Mouse (Mus musculus): Measurements from ENCODE around the gene Selenop. TPM values are rescaled to one million over a fixed set of nuclear protein-coding genes. Genes with fewer than 3 reads are reported as not detected.

The Selenop gene
- polyA plus RNA-seq, 1 experiment: 313 TPM

- Histone ChIP-seq H3K4me3 (replicated peaks; ENCODE audit: insufficient read depth, low read depth, low read length) (no peak overlapping the region), H3K27me3 (ENCODE audit: control insufficient read depth, insufficient read depth, low read length) (no peaks in the 10 kb centered on the region), H3K27ac (ENCODE audit: insufficient read depth, low read length) (no peak overlapping the region), H3K4me1 (ENCODE audit: control insufficient read depth, insufficient read depth, low read length) (no peaks in the 10 kb centered on the region)
- no peak for DNase-seq
- TF ChIP-seq CTCF (IDR thresholded peaks at IDR 0.05; ENCODE audit: borderline replicate concordance, insufficient read depth, low read depth, low read length) (no peak), POLR2A (IDR thresholded peaks at IDR 0.05; ENCODE audit: borderline replicate concordance, insufficient read depth, low read length) (no peak)
- WGBS: 79% methylated on average over 1 of the region's 1 CpGs
Measured at GRCm38 (mm10) chr15:3273191-3273590, 4.8 kb downstream of the Selenop start.

- H3K4me3 ChIP-seq (replicated peaks; ENCODE audit: insufficient read depth, low read depth, low read length): no peak overlapping the region
- no peak for DNase-seq
- H3K27ac ChIP-seq (ENCODE audit: insufficient read depth, low read length): no peak overlapping the region
- WGBS: 97% methylated on average over 2 of the region's 2 CpGs
- TF ChIP-seq CTCF (IDR thresholded peaks at IDR 0.05; ENCODE audit: borderline replicate concordance, insufficient read depth, low read depth, low read length): no peak
- TF ChIP-seq POLR2A (IDR thresholded peaks at IDR 0.05; ENCODE audit: borderline replicate concordance, insufficient read depth, low read length): no peak
- H3K27me3 ChIP-seq (ENCODE audit: control insufficient read depth, insufficient read depth, low read length): no peaks in the 10 kb centered on the region
- H3K4me1 ChIP-seq (ENCODE audit: control insufficient read depth, insufficient read depth, low read length): no peaks in the 10 kb centered on the region
Measured at GRCm38 (mm10) chr15:3277391-3277790, 9.0 kb downstream of the Selenop start.

- TF ChIP-seq POLR2A (IDR thresholded peaks at IDR 0.05; ENCODE audit: borderline replicate concordance, insufficient read depth, low read length) (no peak), CTCF (IDR thresholded peaks at IDR 0.05; ENCODE audit: borderline replicate concordance, insufficient read depth, low read depth, low read length) (no peak)
- no peak overlapping the region for H3K27ac ChIP-seq (ENCODE audit: insufficient read depth, low read length)
Measured at GRCm38 (mm10) chr15:3279242-3279641, 10.9 kb downstream of the Selenop start.

GRCm38 (mm10) chr15:3281216-3281615 lies 12.9 kb downstream of the Selenop start:
- TF ChIP-seq POLR2A (IDR thresholded peaks at IDR 0.05; ENCODE audit: borderline replicate concordance, insufficient read depth, low read length) (no peak), CTCF (IDR thresholded peaks at IDR 0.05; ENCODE audit: borderline replicate concordance, insufficient read depth, low read depth, low read length) (no peak)
- no peak overlapping the region for H3K4me3 ChIP-seq (replicated peaks; ENCODE audit: insufficient read depth, low read depth, low read length)
- no peaks in the 10 kb centered on the region for H3K27me3 ChIP-seq (ENCODE audit: control insufficient read depth, insufficient read depth, low read length)
- no peak overlapping the region for H3K27ac ChIP-seq (ENCODE audit: insufficient read depth, low read length)
- H3K4me1 ChIP-seq (ENCODE audit: control insufficient read depth, insufficient read depth, low read length): no peaks in the 10 kb centered on the region
- DNase-seq: no peak

More at GRCm38 (mm10) chr15:3279242-3279641, 10.9 kb downstream of the Selenop start:
- no peak for DNase-seq
- H3K4me3 ChIP-seq (replicated peaks; ENCODE audit: insufficient read depth, low read depth, low read length): no peak overlapping the region
- WGBS: 65% methylated on average over 7 of the region's 7 CpGs
- H3K4me1 ChIP-seq (ENCODE audit: control insufficient read depth, insufficient read depth, low read length): no peaks in the 10 kb centered on the region
- no peaks in the 10 kb centered on the region for H3K27me3 ChIP-seq (ENCODE audit: control insufficient read depth, insufficient read depth, low read length)

- TF ChIP-seq CTCF (IDR thresholded peaks at IDR 0.05; ENCODE audit: borderline replicate concordance, insufficient read depth, low read depth, low read length): no peak
- TF ChIP-seq POLR2A (IDR thresholded peaks at IDR 0.05; ENCODE audit: borderline replicate concordance, insufficient read depth, low read length): no peak
- no peak for DNase-seq
Measured at GRCm38 (mm10) chr15:3281737-3282136, 13.4 kb downstream of the Selenop start.

GRCm38 (mm10) chr15:3286032-3286431 lies 17.7 kb downstream of the Selenop start:
- H3K27me3 ChIP-seq (ENCODE audit: control insufficient read depth, insufficient read depth, low read length): no peaks in the 10 kb centered on the region
- H3K27ac ChIP-seq (ENCODE audit: insufficient read depth, low read length): no peak overlapping the region
- TF ChIP-seq CTCF (IDR thresholded peaks at IDR 0.05; ENCODE audit: borderline replicate concordance, insufficient read depth, low read depth, low read length) (no peak), POLR2A (IDR thresholded peaks at IDR 0.05; ENCODE audit: borderline replicate concordance, insufficient read depth, low read length) (no peak)
- DNase-seq: no peak
- H3K4me3 ChIP-seq (replicated peaks; ENCODE audit: insufficient read depth, low read depth, low read length): no peak overlapping the region
- H3K4me1 ChIP-seq (ENCODE audit: control insufficient read depth, insufficient read depth, low read length): no peaks in the 10 kb centered on the region

More at GRCm38 (mm10) chr15:3281737-3282136, 13.4 kb downstream of the Selenop start:
- Histone ChIP-seq H3K4me3 (replicated peaks; ENCODE audit: insufficient read depth, low read depth, low read length) (no peak overlapping the region), H3K27ac (ENCODE audit: insufficient read depth, low read length) (no peak overlapping the region), H3K27me3 (ENCODE audit: control insufficient read depth, insufficient read depth, low read length) (no peaks in the 10 kb centered on the region), H3K4me1 (ENCODE audit: control insufficient read depth, insufficient read depth, low read length) (no peaks in the 10 kb centered on the region)
- 80% methylated on average over 1 of the region's 1 CpGs for WGBS

- H3K4me1 ChIP-seq (ENCODE audit: control insufficient read depth, insufficient read depth, low read length): no peaks in the 10 kb centered on the region
- H3K4me3 ChIP-seq (replicated peaks; ENCODE audit: insufficient read depth, low read depth, low read length): no peak overlapping the region
- 90% methylated on average over 3 of the region's 3 CpGs for WGBS
- H3K27ac ChIP-seq (ENCODE audit: insufficient read depth, low read length): no peak overlapping the region
- no peaks in the 10 kb centered on the region for H3K27me3 ChIP-seq (ENCODE audit: control insufficient read depth, insufficient read depth, low read length)
- DNase-seq: no peak
- TF ChIP-seq CTCF (IDR thresholded peaks at IDR 0.05; ENCODE audit: borderline replicate concordance, insufficient read depth, low read depth, low read length) (no peak), POLR2A (IDR thresholded peaks at IDR 0.05; ENCODE audit: borderline replicate concordance, insufficient read depth, low read length) (no peak)
Measured at GRCm38 (mm10) chr15:3290435-3290834, 22.1 kb downstream of the Selenop start.

GRCm38 (mm10) chr15:3293477-3293876 lies 25.1 kb downstream of the Selenop start:
- no peaks in the 10 kb centered on the region for H3K4me1 ChIP-seq (ENCODE audit: control insufficient read depth, insufficient read depth, low read length)
- no peaks in the 10 kb centered on the region for H3K27me3 ChIP-seq (ENCODE audit: control insufficient read depth, insufficient read depth, low read length)
- TF ChIP-seq POLR2A (IDR thresholded peaks at IDR 0.05; ENCODE audit: borderline replicate concordance, insufficient read depth, low read length) (no peak), CTCF (IDR thresholded peaks at IDR 0.05; ENCODE audit: borderline replicate concordance, insufficient read depth, low read depth, low read length) (no peak)
- DNase-seq: no peak
- no peak overlapping the region for H3K27ac ChIP-seq (ENCODE audit: insufficient read depth, low read length)
- WGBS: 46% methylated on average over 1 of the region's 1 CpGs
- no peak overlapping the region for H3K4me3 ChIP-seq (replicated peaks; ENCODE audit: insufficient read depth, low read depth, low read length)
